Mouse (Mus musculus) brain, adult 10 weeks (tissue): ENCODE data around the gene B130006D01Rik. TPM values are rescaled to one million over a fixed set of nuclear protein-coding genes. Genes with fewer than 3 reads are reported as not detected.

Experiments
- polyA plus RNA-seq: library from polyadenylated mRNA; stranded (reverse); fragments of 350-450 nt; fragmentation: Illumina TruSeq; extraction: RNeasy Lipid Tissue Mini Kit (QIAGEN cat#74804); gene quantifications from one replicate; pipeline ENCODE4 v1.2.3, GENCODE M21; 2015; ENCODE audit warnings: low read depth, low replicate concordance

Gene B130006D01Rik
- not detected for polyA plus RNA-seq

GRCm38 (mm10) chr11:95723287-95723686 lies at the start of gene B130006D01Rik:
B130006D01Rik (plus strand) TSS chr11:95723587.

GRCm38 (mm10) chr11:95712563-95713224 lies 10.7 kb upstream of the B130006D01Rik start, which contains the start of gene Zfp652:
Zfp652 (plus strand) TSS chr11:95712673.

Other genes starting within 250 kb of the B130006D01Rik start
- gene Nxph3, start 209.0 kb upstream of the B130006D01Rik start, polyA plus RNA-seq, result 25.6 TPM
- gene Ngfr, start 135.9 kb upstream of the B130006D01Rik start, polyA plus RNA-seq, result 1.6 TPM
- gene Phb, start 56.6 kb upstream of the B130006D01Rik start, polyA plus RNA-seq, result 196 TPM
- 15.5 TPM for gene Zfp652, start 10.9 kb upstream of the B130006D01Rik start, polyA plus RNA-seq
- gene Phospho1, start 100.9 kb downstream of the B130006D01Rik start, polyA plus RNA-seq, result 48.4 TPM
- gene Gngt2, start 113.6 kb downstream of the B130006D01Rik start, polyA plus RNA-seq, result 15.0 TPM
- 5.3 TPM for gene Abi3, start 118.9 kb downstream of the B130006D01Rik start, polyA plus RNA-seq
- not detected for gene B4galnt2, start 191.3 kb downstream of the B130006D01Rik start, polyA plus RNA-seq